Mouse (Mus musculus): ENCODE data around the gene Trpm1. TPM values are rescaled to one million over a fixed set of nuclear protein-coding genes. Genes with fewer than 3 reads are reported as not detected.

Trpm1 gene
- polyA plus RNA-seq, 1 experiment = 0.92 TPM

DNA sequence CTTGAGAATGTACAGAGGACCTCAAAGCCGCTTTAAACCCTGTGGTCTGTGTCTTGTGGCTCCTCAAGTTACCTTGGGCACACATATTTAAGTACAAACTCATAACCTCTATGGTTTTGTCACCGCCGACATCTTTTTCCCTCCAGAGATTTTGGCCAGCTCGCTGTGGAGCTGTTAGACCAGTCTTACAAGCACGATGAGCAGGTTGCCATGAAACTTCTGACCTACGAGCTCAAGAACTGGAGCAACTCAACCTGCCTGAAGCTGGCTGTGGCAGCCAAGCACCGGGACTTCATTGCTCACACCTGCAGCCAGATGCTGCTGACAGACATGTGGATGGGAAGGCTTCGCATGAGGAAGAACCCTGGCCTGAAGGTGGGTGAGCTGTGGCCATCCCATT is 76.3 kb downstream of the Trpm1 start:
- TF ChIP-seq CTCF (IDR thresholded peaks at IDR 0.05; ENCODE audit: control insufficient read depth, insufficient read depth, low read length) = no peak
- TF ChIP-seq POLR2A (IDR thresholded peaks at IDR 0.05; ENCODE audit: borderline replicate concordance, control insufficient read depth, low read depth, low read length) = no peak
- H3K4me3 ChIP-seq (replicated peaks; ENCODE audit: control insufficient read depth, low read depth, low read length) = no peak overlapping the region
- no peak overlapping the region for H3K27ac ChIP-seq (ENCODE audit: control insufficient read depth, insufficient read depth, low read depth, low read length, poor library complexity)
- WGBS = 78% methylated on average over 8 of the region's 8 CpGs
- no peaks in the 10 kb centered on the region for H3K4me1 ChIP-seq (ENCODE audit: control insufficient read depth, insufficient read depth, low read length)

DNA sequence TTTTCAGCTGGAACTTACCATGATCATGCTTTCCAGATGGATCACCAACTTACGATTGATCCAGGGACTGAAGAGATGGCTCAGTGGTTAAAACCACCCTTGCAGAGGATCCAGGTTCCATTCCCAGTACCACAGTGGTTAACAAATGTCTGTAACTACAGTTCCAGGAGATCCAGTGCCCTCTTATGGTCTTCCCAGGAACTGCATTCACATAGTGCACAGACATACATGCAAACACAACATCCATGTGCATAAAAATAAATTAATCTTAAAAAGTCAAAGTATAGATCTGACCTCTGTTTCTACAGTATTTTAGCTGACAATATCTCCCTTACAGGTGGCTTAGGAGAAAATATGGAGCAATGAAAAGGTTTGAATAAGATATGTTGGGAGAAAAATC is 77.4 kb downstream of the Trpm1 start:
- Histone ChIP-seq H3K27ac (ENCODE audit: control insufficient read depth, insufficient read depth, low read depth, low read length, poor library complexity) (no peak overlapping the region), H3K4me3 (replicated peaks; ENCODE audit: control insufficient read depth, low read depth, low read length) (no peak overlapping the region), H3K4me1 (ENCODE audit: control insufficient read depth, insufficient read depth, low read length) (no peaks in the 10 kb centered on the region)
- WGBS = 88% methylated on average over 1 of the region's 1 CpGs
- TF ChIP-seq CTCF (IDR thresholded peaks at IDR 0.05; ENCODE audit: control insufficient read depth, insufficient read depth, low read length) (no peak), POLR2A (IDR thresholded peaks at IDR 0.05; ENCODE audit: borderline replicate concordance, control insufficient read depth, low read depth, low read length) (no peak)

GRCm38 (mm10) chr7:64231996-64232395 is 78.4 kb downstream of the Trpm1 start:
- no peak for TF ChIP-seq POLR2A (IDR thresholded peaks at IDR 0.05; ENCODE audit: borderline replicate concordance, control insufficient read depth, low read depth, low read length)
- TF ChIP-seq CTCF (IDR thresholded peaks at IDR 0.05; ENCODE audit: control insufficient read depth, insufficient read depth, low read length) = no peak
- 62% methylated on average over 2 of the region's 2 CpGs for WGBS
- Histone ChIP-seq H3K27ac (ENCODE audit: control insufficient read depth, insufficient read depth, low read depth, low read length, poor library complexity) (no peak overlapping the region), H3K4me1 (ENCODE audit: control insufficient read depth, insufficient read depth, low read length) (no peaks in the 10 kb centered on the region), H3K4me3 (replicated peaks; ENCODE audit: control insufficient read depth, low read depth, low read length) (no peak overlapping the region)

DNA sequence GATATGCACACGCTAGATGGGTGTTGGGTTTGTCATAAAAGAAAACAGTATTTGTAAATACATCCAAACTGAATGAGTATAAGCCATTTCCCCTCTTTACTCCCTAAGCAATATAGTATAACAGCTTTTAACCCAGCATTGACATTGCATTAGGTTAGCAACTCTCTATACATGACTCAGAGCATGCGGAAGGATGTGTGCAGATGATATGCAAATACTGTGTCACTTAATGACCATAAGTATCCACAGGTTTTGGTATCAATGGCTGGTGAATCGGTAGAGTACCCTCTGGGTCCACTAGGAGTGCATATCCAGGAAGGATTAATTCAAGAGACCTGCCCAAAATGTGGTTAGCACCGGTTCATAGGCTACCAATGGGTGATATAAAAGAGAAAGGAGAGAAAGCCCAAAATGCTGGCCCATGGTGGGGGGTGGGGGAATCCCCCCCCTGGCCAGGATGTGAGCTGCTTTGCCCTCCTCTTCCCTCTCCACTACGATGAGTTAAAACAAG is 80.7 kb downstream of the Trpm1 start:
- WGBS = 83% methylated on average over 5 of the region's 5 CpGs
- no peak for TF ChIP-seq POLR2A (IDR thresholded peaks at IDR 0.05; ENCODE audit: borderline replicate concordance, control insufficient read depth, low read depth, low read length)
- no peak for TF ChIP-seq CTCF (IDR thresholded peaks at IDR 0.05; ENCODE audit: control insufficient read depth, insufficient read depth, low read length)
- no peak overlapping the region for H3K27ac ChIP-seq (ENCODE audit: control insufficient read depth, insufficient read depth, low read depth, low read length, poor library complexity)
- no peak overlapping the region for H3K4me3 ChIP-seq (replicated peaks; ENCODE audit: control insufficient read depth, low read depth, low read length)
- no peaks in the 10 kb centered on the region for H3K4me1 ChIP-seq (ENCODE audit: control insufficient read depth, insufficient read depth, low read length)

- TF ChIP-seq POLR2A (IDR thresholded peaks at IDR 0.05; ENCODE audit: borderline replicate concordance, control insufficient read depth, low read depth, low read length) = no peak
- no peak for TF ChIP-seq CTCF (IDR thresholded peaks at IDR 0.05; ENCODE audit: control insufficient read depth, insufficient read depth, low read length)
- Histone ChIP-seq H3K4me1 (ENCODE audit: control insufficient read depth, insufficient read depth, low read length) (no peaks in the 10 kb centered on the region), H3K27ac (ENCODE audit: control insufficient read depth, insufficient read depth, low read depth, low read length, poor library complexity) (no peak overlapping the region), H3K4me3 (replicated peaks; ENCODE audit: control insufficient read depth, low read depth, low read length) (no peak overlapping the region)
- 83% methylated on average over 4 of the region's 4 CpGs for WGBS
These were observed 82.9 kb downstream of the Trpm1 start for GRCm38 (mm10) chr7:64236521-64236920.

DNA sequence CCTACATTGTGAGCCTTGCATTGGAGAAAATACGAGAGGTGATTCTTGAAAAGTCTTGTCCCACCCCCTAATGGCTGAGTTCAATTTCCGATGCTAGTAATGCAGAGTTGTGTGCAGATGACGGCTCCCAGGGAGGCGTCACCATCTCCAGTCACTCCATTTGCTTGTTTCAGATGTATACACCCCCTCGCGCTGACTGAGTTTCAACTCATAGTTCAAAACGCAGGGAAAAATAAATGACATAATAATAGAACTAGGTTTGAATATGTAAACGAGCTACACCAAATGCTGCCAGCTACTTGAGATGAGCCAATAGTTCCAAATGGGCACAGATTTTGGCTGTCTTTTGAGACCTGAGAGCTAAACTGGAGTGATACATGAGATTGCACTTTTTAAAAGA is 84.1 kb downstream of the Trpm1 start:
- H3K4me3 ChIP-seq (replicated peaks; ENCODE audit: control insufficient read depth, low read depth, low read length) = no peak overlapping the region
- TF ChIP-seq POLR2A (IDR thresholded peaks at IDR 0.05; ENCODE audit: borderline replicate concordance, control insufficient read depth, low read depth, low read length) (no peak), CTCF (IDR thresholded peaks at IDR 0.05; ENCODE audit: control insufficient read depth, insufficient read depth, low read length) (no peak)
- no peaks in the 10 kb centered on the region for H3K4me1 ChIP-seq (ENCODE audit: control insufficient read depth, insufficient read depth, low read length)
- 84% methylated on average over 8 of the region's 8 CpGs for WGBS
- H3K27ac ChIP-seq (ENCODE audit: control insufficient read depth, insufficient read depth, low read depth, low read length, poor library complexity) = no peak overlapping the region

DNA sequence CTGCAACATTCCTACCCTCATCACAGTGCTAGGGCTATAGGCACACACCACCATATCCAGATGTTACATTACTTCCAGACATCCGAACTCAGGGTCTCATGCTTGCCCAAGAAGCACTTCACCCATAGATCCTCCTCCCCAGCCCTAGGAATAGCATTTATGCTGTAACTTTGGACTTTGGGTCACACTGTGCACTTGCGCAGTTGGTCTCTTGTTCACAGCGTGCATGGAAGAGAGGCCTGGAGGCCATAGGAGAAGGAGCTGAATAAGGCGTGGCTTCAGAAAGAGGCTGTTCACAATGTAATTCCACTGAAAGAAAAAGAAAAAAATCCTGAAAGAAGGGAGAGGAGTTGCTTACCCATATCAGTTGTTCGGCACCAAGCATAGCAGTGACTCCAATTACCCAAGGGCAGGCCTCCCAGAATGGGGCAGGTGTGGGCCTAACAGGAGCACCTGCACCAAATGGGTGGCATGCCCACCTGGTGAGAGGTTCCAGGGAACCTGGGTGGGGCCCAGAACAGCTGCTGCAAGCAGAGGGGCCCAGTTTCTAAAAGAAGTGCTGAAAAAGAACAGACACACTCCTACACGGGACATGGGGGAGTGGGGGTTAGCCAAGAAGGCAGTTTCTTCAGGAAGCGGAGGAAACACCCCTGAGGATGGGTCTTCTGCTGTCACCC is 84.9 kb downstream of the Trpm1 start:
- 82% methylated on average over 7 of the region's 7 CpGs for WGBS
- TF ChIP-seq CTCF (IDR thresholded peaks at IDR 0.05; ENCODE audit: control insufficient read depth, insufficient read depth, low read length) (no peak), POLR2A (IDR thresholded peaks at IDR 0.05; ENCODE audit: borderline replicate concordance, control insufficient read depth, low read depth, low read length) (no peak)
- no peak overlapping the region for H3K4me3 ChIP-seq (replicated peaks; ENCODE audit: control insufficient read depth, low read depth, low read length)
- no peak overlapping the region for H3K27ac ChIP-seq (ENCODE audit: control insufficient read depth, insufficient read depth, low read depth, low read length, poor library complexity)
- H3K4me1 ChIP-seq (ENCODE audit: control insufficient read depth, insufficient read depth, low read length) = no peaks in the 10 kb centered on the region

DNA sequence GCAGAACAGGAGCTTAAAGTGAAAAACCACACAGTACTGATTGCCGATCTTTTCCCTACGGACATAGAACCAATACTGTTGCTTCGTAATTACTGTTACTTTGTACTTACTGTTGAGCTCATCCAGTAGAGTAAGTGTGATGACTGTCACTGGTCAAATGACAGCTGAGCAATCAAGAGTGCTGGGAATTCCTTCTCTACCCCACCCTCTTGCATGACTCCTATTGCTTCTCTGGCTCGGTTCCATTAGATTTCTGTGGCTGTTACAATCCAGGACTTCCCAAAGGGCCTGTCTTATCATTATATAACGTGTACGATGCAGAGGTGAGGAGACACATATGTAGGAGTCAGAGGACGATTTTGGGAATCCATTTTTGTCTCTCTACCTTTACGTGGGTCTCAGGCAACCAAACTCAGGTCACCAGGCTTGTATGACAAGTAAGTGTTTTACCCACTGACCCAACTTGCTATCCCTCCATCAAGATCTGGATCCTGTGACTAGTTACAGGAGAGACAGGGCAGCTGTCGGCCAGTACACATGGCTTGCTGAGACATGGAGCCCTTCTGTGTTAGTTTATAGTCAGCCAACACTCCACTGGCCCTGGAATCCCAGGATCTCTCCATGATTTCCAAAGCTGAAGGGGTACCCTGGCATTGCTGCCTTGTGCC is 85.6 kb downstream of the Trpm1 start:
- Histone ChIP-seq H3K4me1 (ENCODE audit: control insufficient read depth, insufficient read depth, low read length) (no peaks in the 10 kb centered on the region), H3K27ac (ENCODE audit: control insufficient read depth, insufficient read depth, low read depth, low read length, poor library complexity) (no peak overlapping the region), H3K4me3 (replicated peaks; ENCODE audit: control insufficient read depth, low read depth, low read length) (no peak overlapping the region)
- WGBS = 76% methylated on average over 9 of the region's 9 CpGs
- TF ChIP-seq CTCF (IDR thresholded peaks at IDR 0.05; ENCODE audit: control insufficient read depth, insufficient read depth, low read length) (no peak), POLR2A (IDR thresholded peaks at IDR 0.05; ENCODE audit: borderline replicate concordance, control insufficient read depth, low read depth, low read length) (no peak)

All from bone marrow, adult 2 months (tissue).